Mouse (Mus musculus): ENCODE results near the gene Cyp2b10.
"Not testable (repeated sequence)": the region's sequence is repeated elsewhere in the genome, so short reads cannot be mapped to it uniquely, and the experiment has no call there.

The Cyp2b10 gene

GRCm38 (mm10) chr7:25897411-25897810 is at the start of gene Cyp2b10:
Gene Cyp2b10 (plus strand): TSS chr7:25897620.
- DNase-seq: no peak

GRCm38 (mm10) chr7:25847722-25848443 is 49.5 kb upstream of the Cyp2b10 start:
- peak; percentile 89 for DNase-seq

GRCm38 (mm10) chr7:25848444-25848812 is 49.0 kb upstream of the Cyp2b10 start:
- DNase-seq: no peak

GRCm38 (mm10) chr7:25855082-25855481 is 42.3 kb upstream of the Cyp2b10 start:
- DNase-seq: peak; percentile 75

GRCm38 (mm10) chr7:25859962-25860870 is 37.2 kb upstream of the Cyp2b10 start:
- DNase-seq: peak; percentile 30

- no peak for DNase-seq
Measured at GRCm38 (mm10) chr7:25862365-25862764, 35.1 kb upstream of the Cyp2b10 start.

GRCm38 (mm10) chr7:25863756-25864155 is 33.7 kb upstream of the Cyp2b10 start:
- no peak for DNase-seq

- no peak for DNase-seq
Measured at GRCm38 (mm10) chr7:25864861-25865260, 32.6 kb upstream of the Cyp2b10 start.

GRCm38 (mm10) chr7:25869789-25870188 is 27.6 kb upstream of the Cyp2b10 start:
- DNase-seq: no peak

- no peak for DNase-seq
Measured at GRCm38 (mm10) chr7:25872624-25873023, 24.8 kb upstream of the Cyp2b10 start.

- DNase-seq: no peak
Measured at GRCm38 (mm10) chr7:25878735-25879134, 18.7 kb upstream of the Cyp2b10 start.

GRCm38 (mm10) chr7:25880721-25881120 is 16.7 kb upstream of the Cyp2b10 start:
- DNase-seq: not testable (repeated sequence)

GRCm38 (mm10) chr7:25884272-25884671 is 13.1 kb upstream of the Cyp2b10 start:
- DNase-seq: no peak

- DNase-seq: no peak
Measured at GRCm38 (mm10) chr7:25887758-25888157, 9.7 kb upstream of the Cyp2b10 start.

- no peak for DNase-seq
Measured at GRCm38 (mm10) chr7:25893159-25893558, 4.3 kb upstream of the Cyp2b10 start.

- DNase-seq: peak; percentile 11
Measured at GRCm38 (mm10) chr7:25895162-25895561, 2.3 kb upstream of the Cyp2b10 start.

GRCm38 (mm10) chr7:25898064-25898463 is 644 bp downstream of the Cyp2b10 start:
- no peak for DNase-seq

- no peak for DNase-seq
Measured at GRCm38 (mm10) chr7:25902061-25902690, 4.8 kb downstream of the Cyp2b10 start.

- no peak for DNase-seq
Measured at GRCm38 (mm10) chr7:25903156-25903555, 5.7 kb downstream of the Cyp2b10 start.

GRCm38 (mm10) chr7:25904066-25904465 is 6.6 kb downstream of the Cyp2b10 start:
- peak; percentile 16 for DNase-seq

- DNase-seq: no peak
Measured at GRCm38 (mm10) chr7:25904489-25904888, 7.1 kb downstream of the Cyp2b10 start.

- DNase-seq: no peak
Measured at GRCm38 (mm10) chr7:25907380-25907779, 10.0 kb downstream of the Cyp2b10 start.

GRCm38 (mm10) chr7:25910046-25910445 is 12.6 kb downstream of the Cyp2b10 start:
- DNase-seq: no peak
